Mouse (Mus musculus) hindbrain, embryonic 13.5 days (tissue): ENCODE measurements at regions not wholly inside any gene's neighbourhood (a gene's known extent, or its start where the extent isn't known, plus 50 kb on each side); places are given as distances from the start of the nearest gene placed in this dataset.

ENCODE experiments used
- ATAC-seq: fragments of 200-750 bp; cut with Nextera tagmentation; 2 replicates; pipeline ENCODE4 v1.8.0; 2017; ENCODE audit warnings: moderate TSS enrichment; ENCODE audit not compliant: low FRiP score
- H3K27ac ChIP-seq: fragments of 300-500 bp; sonication (generic); 2 replicates; pipeline ENCODE4 v1.5.1; 2015; ENCODE audit warnings: inconsistent platforms, mild to moderate bottlenecking, moderate library complexity
- H3K27me3 ChIP-seq: fragments of 300-500 bp; sonication (generic); 2 replicates; pipeline ENCODE4 v1.6.1; 2015; ENCODE audit warnings: mild to moderate bottlenecking, inconsistent platforms
- H3K36me3 ChIP-seq: fragments of 300-500 bp; sonication (generic); 2 replicates; pipeline ENCODE4 v1.6.1; 2015; ENCODE audit warnings: mild to moderate bottlenecking, inconsistent platforms
- H3K4me1 ChIP-seq: fragments of 300-500 bp; sonication (generic); replicated peaks from 2 replicates; pipeline ENCODE4 v1.6.1; 2015; ENCODE audit warnings: inconsistent platforms
- H3K4me2 ChIP-seq: fragments of 300-500 bp; sonication (generic); 2 replicates; pipeline ENCODE4 v1.6.1; 2015; ENCODE audit warnings: inconsistent platforms, mild to moderate bottlenecking, moderate library complexity
- H3K4me3 ChIP-seq: fragments of 300-500 bp; sonication (generic); 2 replicates; pipeline ENCODE4 v1.5.1; 2015; ENCODE audit warnings: mild to moderate bottlenecking, inconsistent platforms
- H3K9ac ChIP-seq: fragments of 300-500 bp; sonication (generic); 2 replicates; pipeline ENCODE4 v1.6.1; 2015; ENCODE audit warnings: mild to moderate bottlenecking, inconsistent platforms
- H3K9me3 ChIP-seq: fragments of 300-500 bp; sonication (generic); 2 replicates; pipeline ENCODE4 v1.6.1; 2016; ENCODE audit warnings: inconsistent platforms
- WGBS: fragments of 180-500 bp; shearing (Covaris S2); methylation state at CpG from one replicate; pipeline ENCODE4 v1.1.7; 2015; 5-methylcytosine and 5-hydroxymethylcytosine counted together

GRCm38 (mm10) chr15:38390450-38390849, 965.1 kb downstream of the 4930447A16Rik start:
- no peaks in the 10 kb centered on the region for H3K27me3 ChIP-seq
- H3K9ac ChIP-seq = no peak overlapping the region
- H3K36me3 ChIP-seq = no peaks in the 10 kb centered on the region
- no peak overlapping the region for H3K27ac ChIP-seq
- no peaks in the 10 kb centered on the region for H3K4me1 ChIP-seq
- ATAC-seq = no peak
- H3K9me3 ChIP-seq = no peaks in the 10 kb centered on the region
- no peak overlapping the region for H3K4me3 ChIP-seq
- 89% methylated on average over 12 of the region's 12 CpGs for WGBS
- no peak overlapping the region for H3K4me2 ChIP-seq

DNA sequence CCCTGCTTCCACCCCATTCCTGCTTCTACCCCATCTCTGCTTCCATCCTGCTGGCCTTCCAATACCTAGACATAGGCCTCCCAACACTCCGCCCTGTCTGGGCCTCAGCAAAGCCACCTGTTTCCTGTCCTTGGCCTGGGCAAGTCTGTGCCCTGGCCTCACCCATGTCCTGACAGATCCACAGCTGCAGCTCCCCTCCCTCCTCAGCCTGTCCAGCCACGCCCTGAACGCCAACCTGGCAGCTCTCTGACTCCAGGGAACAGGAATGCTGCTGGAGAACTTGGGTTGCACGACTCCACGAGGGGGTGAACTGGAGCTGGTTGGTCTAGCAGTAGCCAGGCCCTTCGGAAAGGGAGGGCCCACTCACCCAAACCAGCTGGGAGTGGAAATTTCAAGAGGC, 966.1 kb downstream of the 4930447A16Rik start:
- Histone ChIP-seq H3K9me3 (no peaks in the 10 kb centered on the region), H3K9ac (no peak overlapping the region), H3K27ac (no peak overlapping the region), H3K4me3 (no peak overlapping the region), H3K36me3 (no peaks in the 10 kb centered on the region), H3K4me1 (no peaks in the 10 kb centered on the region), H3K27me3 (no peaks in the 10 kb centered on the region), H3K4me2 (no peak overlapping the region)
- no peak for ATAC-seq
- 71% methylated on average over 6 of the region's 6 CpGs for WGBS

GRCm38 (mm10) chr15:38391860-38392259, 966.5 kb downstream of the 4930447A16Rik start:
- H3K4me1 ChIP-seq = no peaks in the 10 kb centered on the region
- no peaks in the 10 kb centered on the region for H3K27me3 ChIP-seq
- H3K4me2 ChIP-seq = no peak overlapping the region
- no peak overlapping the region for H3K27ac ChIP-seq
- H3K9ac ChIP-seq = no peak overlapping the region
- ATAC-seq = no peak
- H3K36me3 ChIP-seq = no peaks in the 10 kb centered on the region
- 30% methylated on average over 4 of the region's 4 CpGs for WGBS
- no peaks in the 10 kb centered on the region for H3K9me3 ChIP-seq
- no peak overlapping the region for H3K4me3 ChIP-seq

- no peaks in the 10 kb centered on the region for H3K27me3 ChIP-seq
- H3K27ac ChIP-seq = no peak overlapping the region
- no peaks in the 10 kb centered on the region for H3K36me3 ChIP-seq
- H3K4me1 ChIP-seq = no peaks in the 10 kb centered on the region
- no peak overlapping the region for H3K4me2 ChIP-seq
- H3K4me3 ChIP-seq = no peak overlapping the region
- no peak overlapping the region for H3K9ac ChIP-seq
- H3K9me3 ChIP-seq = no peaks in the 10 kb centered on the region
- ATAC-seq = no peak
- WGBS = 71% methylated on average over 5 of the region's 5 CpGs
Observed at GRCm38 (mm10) chr15:38392441-38393149, 967.2 kb downstream of the 4930447A16Rik start.

DNA sequence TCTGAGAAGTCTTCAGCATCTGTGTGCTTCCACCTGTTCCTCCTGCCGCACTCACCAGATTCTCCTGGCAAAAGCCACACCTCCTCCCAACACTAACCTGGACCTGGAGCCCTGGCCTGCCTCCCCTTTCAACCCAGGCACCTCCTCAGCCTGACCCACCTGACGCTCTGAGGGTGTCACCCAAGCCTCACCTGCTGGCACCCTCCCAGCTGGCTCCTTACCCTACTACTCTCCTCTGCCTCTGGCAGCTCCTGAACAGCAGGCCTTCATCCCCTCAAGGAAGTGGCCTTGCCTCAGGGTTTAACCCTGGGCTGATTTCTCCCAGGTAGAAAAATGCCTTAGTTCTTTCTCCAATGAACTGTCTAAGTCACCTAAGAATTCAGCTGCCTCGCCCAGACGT, 973.5 kb downstream of the 4930447A16Rik start:
- Histone ChIP-seq H3K4me3 (no peak overlapping the region), H3K4me2 (no peak overlapping the region), H3K4me1 (no peaks in the 10 kb centered on the region), H3K36me3 (no peaks in the 10 kb centered on the region), H3K27me3 (no peaks in the 10 kb centered on the region), H3K9ac (no peak overlapping the region), H3K9me3 (no peaks in the 10 kb centered on the region), H3K27ac (no peak overlapping the region)
- ATAC-seq = no peak
- 85% methylated on average over 4 of the region's 4 CpGs for WGBS

DNA sequence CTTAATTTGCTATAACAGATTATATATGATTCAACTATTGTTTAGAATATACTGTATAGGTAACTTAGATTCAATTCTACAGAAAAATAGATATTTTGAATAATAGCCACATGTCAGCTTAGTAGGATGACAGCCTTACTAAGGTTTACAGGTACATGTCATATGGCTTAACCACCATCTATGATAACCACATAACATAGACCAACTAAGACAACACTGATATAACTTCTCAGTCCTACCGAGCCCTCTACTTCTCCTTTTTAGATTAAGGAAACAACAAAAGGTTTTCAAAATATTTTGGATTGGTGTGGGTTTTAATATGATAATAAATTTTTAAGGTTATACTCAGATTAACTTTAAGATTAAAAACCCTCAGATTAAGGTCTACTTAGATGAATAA, 977.4 kb downstream of the 4930447A16Rik start:
- ATAC-seq = no peak
- Histone ChIP-seq H3K27ac (no peak overlapping the region), H3K9ac (no peak overlapping the region), H3K36me3 (no peaks in the 10 kb centered on the region), H3K4me1 (0 out of 2 replicates have a peak, but pooled peaks cover 9% of the 10 kb centered on the region), H3K27me3 (no peaks in the 10 kb centered on the region), H3K4me2 (no peak overlapping the region), H3K9me3 (no peaks in the 10 kb centered on the region), H3K4me3 (no peak overlapping the region)
- 93% methylated on average over 1 of the region's 1 CpGs for WGBS

GRCm38 (mm10) chr15:38403760-38404375, 978.5 kb downstream of the 4930447A16Rik start:
- Histone ChIP-seq H3K27me3 (no peaks in the 10 kb centered on the region), H3K4me1 (0 out of 2 replicates have a peak, but pooled peaks cover 9% of the 10 kb centered on the region), H3K4me3 (no peak overlapping the region), H3K36me3 (no peaks in the 10 kb centered on the region), H3K9me3 (no peaks in the 10 kb centered on the region), H3K27ac (no peak overlapping the region), H3K9ac (no peak overlapping the region), H3K4me2 (no peak overlapping the region)
- no peak for ATAC-seq
- WGBS = 66% methylated on average over 6 of the region's 6 CpGs

GRCm38 (mm10) chr15:38406114-38406960, 981.0 kb downstream of the 4930447A16Rik start:
- WGBS = 51% methylated on average over 13 of the region's 13 CpGs
- no peaks in the 10 kb centered on the region for H3K36me3 ChIP-seq

DNA sequence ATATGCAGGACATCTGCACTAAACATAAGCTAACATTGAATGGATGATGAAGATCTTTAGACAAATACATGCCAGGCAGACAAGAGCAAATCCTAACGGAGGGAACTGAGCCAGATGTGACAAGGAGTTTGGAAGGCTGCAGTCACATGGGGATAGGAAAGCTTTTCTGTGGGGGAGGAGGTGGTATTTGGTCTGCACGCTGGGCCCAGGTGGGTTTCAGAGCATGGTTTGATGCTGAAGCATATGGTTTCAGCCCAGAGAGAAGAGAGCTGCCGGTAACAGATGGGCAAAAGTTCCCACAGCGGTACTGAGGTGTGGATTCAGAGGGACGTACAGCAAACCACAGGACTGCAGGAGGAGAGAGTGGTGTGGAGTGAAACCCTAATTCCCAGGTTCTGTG, 982.1 kb downstream of the 4930447A16Rik start:
- Histone ChIP-seq H3K4me1 (0 out of 2 replicates have a peak, but pooled peaks cover 9% of the 10 kb centered on the region), H3K9me3 (no peaks in the 10 kb centered on the region), H3K4me3 (no peak overlapping the region), H3K9ac (no peak overlapping the region), H3K36me3 (no peaks in the 10 kb centered on the region), H3K27ac (no peak overlapping the region), H3K27me3 (no peaks in the 10 kb centered on the region), H3K4me2 (no peak overlapping the region)
- WGBS = 69% methylated on average over 5 of the region's 5 CpGs
- no peak for ATAC-seq

More at GRCm38 (mm10) chr15:38406114-38406960, 981.0 kb downstream of the 4930447A16Rik start:
- H3K9me3 ChIP-seq = no peaks in the 10 kb centered on the region
- H3K4me1 ChIP-seq = 0 out of 2 replicates have a peak, but pooled peaks cover 9% of the 10 kb centered on the region
- no peak overlapping the region for H3K27ac ChIP-seq
- H3K4me2 ChIP-seq = no peak overlapping the region
- ATAC-seq = no peak
- H3K4me3 ChIP-seq = no peak overlapping the region
- no peaks in the 10 kb centered on the region for H3K27me3 ChIP-seq
- no peak overlapping the region for H3K9ac ChIP-seq

DNA sequence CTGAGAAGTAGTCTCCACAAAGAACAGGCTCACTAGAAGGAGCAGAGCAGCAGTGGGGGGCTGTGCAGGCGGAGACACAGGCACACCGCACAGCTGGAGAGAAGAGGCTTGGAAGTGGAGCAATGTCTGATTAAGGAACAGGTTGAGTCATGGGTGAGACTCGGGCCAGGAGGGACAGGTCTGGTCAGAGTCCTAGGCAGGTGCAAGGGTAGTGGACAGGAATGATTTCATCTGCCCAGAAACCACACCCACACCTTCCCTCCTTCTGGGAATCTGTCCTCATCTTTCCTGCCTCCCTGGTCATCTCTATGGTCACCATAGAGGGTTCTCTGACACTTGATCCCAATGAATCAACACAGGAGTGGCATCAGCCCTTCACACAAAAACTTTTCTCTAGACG, 983.8 kb downstream of the 4930447A16Rik start:
- no peaks in the 10 kb centered on the region for H3K36me3 ChIP-seq
- no peak overlapping the region for H3K9ac ChIP-seq
- no peak overlapping the region for H3K27ac ChIP-seq
- no peak overlapping the region for H3K4me3 ChIP-seq
- H3K4me2 ChIP-seq = no peak overlapping the region
- H3K4me1 ChIP-seq = 0 out of 2 replicates have a peak, but pooled peaks cover 9% of the 10 kb centered on the region
- no peaks in the 10 kb centered on the region for H3K27me3 ChIP-seq
- 85% methylated on average over 4 of the region's 4 CpGs for WGBS
- no peak for ATAC-seq
- H3K9me3 ChIP-seq = no peaks in the 10 kb centered on the region

- WGBS = 78% methylated on average over 1 of the region's 1 CpGs
- no peaks in the 10 kb centered on the region for H3K36me3 ChIP-seq
- 0 out of 2 replicates have a peak, but pooled peaks cover 9% of the 10 kb centered on the region for H3K4me1 ChIP-seq
- H3K9me3 ChIP-seq = no peaks in the 10 kb centered on the region
- H3K27me3 ChIP-seq = no peaks in the 10 kb centered on the region
- no peak for ATAC-seq
- H3K4me3 ChIP-seq = no peak overlapping the region
- H3K4me2 ChIP-seq = no peak overlapping the region
- no peak overlapping the region for H3K9ac ChIP-seq
- H3K27ac ChIP-seq = no peak overlapping the region
Observed at GRCm38 (mm10) chr15:38410462-38410861, 985.1 kb downstream of the 4930447A16Rik start.

DNA sequence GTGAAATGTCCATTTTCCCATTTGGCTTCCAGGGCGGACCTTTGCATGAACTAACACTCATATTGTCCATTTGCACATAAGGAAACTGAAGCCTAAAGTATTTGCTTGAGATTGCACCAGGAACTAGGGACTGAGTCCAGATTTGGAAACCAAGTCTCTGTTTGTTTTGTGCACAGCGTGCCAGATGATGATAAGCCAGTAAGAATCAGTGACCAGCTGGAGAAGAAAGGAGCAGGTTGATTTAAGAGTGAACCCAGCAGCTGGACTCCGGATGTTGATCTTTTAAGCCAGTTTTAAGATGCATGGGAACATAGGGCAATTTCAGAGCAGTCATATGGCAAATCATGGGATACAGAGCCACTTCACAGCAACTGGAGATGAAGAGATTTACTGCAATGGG, 987.1 kb downstream of the 4930447A16Rik start:
- Histone ChIP-seq H3K9ac (no peak overlapping the region), H3K4me3 (no peak overlapping the region), H3K9me3 (no peaks in the 10 kb centered on the region), H3K4me1 (no peaks in the 10 kb centered on the region), H3K36me3 (no peaks in the 10 kb centered on the region), H3K27me3 (no peaks in the 10 kb centered on the region), H3K27ac (no peak overlapping the region), H3K4me2 (no peak overlapping the region)
- 87% methylated on average over 3 of the region's 3 CpGs for WGBS
- no peak for ATAC-seq
